Mouse (Mus musculus) retina, embryonic 14.5 days (tissue): ENCODE measurements around the gene Plekho2.

Source experiments
- DNase-seq: peaks from one replicate; pipeline ENCODE4 v3.0.0-alpha.2; 2015; ENCODE audit warnings: low spot score

The Plekho2 gene

GRCm38 (mm10) chr9:65579781-65580371 is at the start of gene Plekho2:
Plekho2 (minus strand) TSS chr9:65580040.
- DNase-seq: peak; percentile 96

GRCm38 (mm10) chr9:65629025-65629766 is 49.4 kb upstream of the Plekho2 start, which contains the start of gene Rbpms2:
Rbpms2 (plus strand) TSS chr9:65629648.
- DNase-seq: peak; percentile 65

GRCm38 (mm10) chr9:65624266-65624665 is 44.4 kb upstream of the Plekho2 start:
- no peak for DNase-seq

GRCm38 (mm10) chr9:65622826-65623225 is 43.0 kb upstream of the Plekho2 start:
- DNase-seq: no peak

GRCm38 (mm10) chr9:65621666-65622065 is 41.8 kb upstream of the Plekho2 start:
- DNase-seq: no peak

- DNase-seq: no peak
Observed at GRCm38 (mm10) chr9:65621196-65621595, 41.4 kb upstream of the Plekho2 start.

GRCm38 (mm10) chr9:65619311-65619710 is 39.5 kb upstream of the Plekho2 start:
- no peak for DNase-seq

GRCm38 (mm10) chr9:65613098-65613497 is 33.3 kb upstream of the Plekho2 start:
- no peak for DNase-seq

- DNase-seq: no peak
Observed at GRCm38 (mm10) chr9:65611969-65612486, 32.2 kb upstream of the Plekho2 start.

GRCm38 (mm10) chr9:65607120-65607519 is 27.3 kb upstream of the Plekho2 start:
- no peak for DNase-seq

- DNase-seq: no peak
Observed at GRCm38 (mm10) chr9:65606321-65607109, 26.7 kb upstream of the Plekho2 start.

- DNase-seq: peak; percentile 99
Observed at GRCm38 (mm10) chr9:65605471-65606136, 25.8 kb upstream of the Plekho2 start.

- peak; percentile 64 for DNase-seq
Observed at GRCm38 (mm10) chr9:65603401-65604102, 23.7 kb upstream of the Plekho2 start.

GRCm38 (mm10) chr9:65600951-65601350 is 21.1 kb upstream of the Plekho2 start:
- no peak for DNase-seq

- peak; percentile 77 for DNase-seq
Observed at GRCm38 (mm10) chr9:65598765-65599249, 19.0 kb upstream of the Plekho2 start.

- no peak for DNase-seq
Observed at GRCm38 (mm10) chr9:65593596-65593995, 13.8 kb upstream of the Plekho2 start.

- no peak for DNase-seq
Observed at GRCm38 (mm10) chr9:65592721-65593120, 12.9 kb upstream of the Plekho2 start.

- no peak for DNase-seq
Observed at GRCm38 (mm10) chr9:65589091-65589490, 9.3 kb upstream of the Plekho2 start.

GRCm38 (mm10) chr9:65587573-65588358 is 7.9 kb upstream of the Plekho2 start:
- peak; percentile 58 for DNase-seq

GRCm38 (mm10) chr9:65587270-65587572 is 7.4 kb upstream of the Plekho2 start:
- DNase-seq: no peak
